Mouse (Mus musculus) frontal cortex, postnatal 10 days (tissue): ENCODE measurements at regions not wholly inside any gene's neighbourhood (a gene's known extent, or its start where the extent isn't known, plus 50 kb on each side); places are given as distances from the start of the nearest gene placed in this dataset.

Source experiments
- DNase-seq, 2 experiments: peaks; one replicate each; pipeline ENCODE4 v3.0.0; 2022; ENCODE audit warnings: low spot score in 2 of 2, mixed read lengths in 1 of 2

- no peak for DNase-seq
These were observed 325.7 kb downstream of the H2al1j start for GRCm38 (mm10) chrX:11653336-11653735.

- DNase-seq, result peak in 1 of 2 experiments; percentile 25
These were observed 327.4 kb downstream of the H2al1j start for GRCm38 (mm10) chrX:11654976-11655375.

- DNase-seq, result peak in 1 of 2 experiments; percentile 10
These were observed 327.8 kb downstream of the H2al1j start for GRCm38 (mm10) chrX:11655466-11655865.

- no peak for DNase-seq
These were observed 330.1 kb downstream of the H2al1j start for GRCm38 (mm10) chrX:11657606-11658254.

GRCm38 (mm10) chrX:11663187-11663829 lies 335.7 kb downstream of the H2al1j start:
- no peak for DNase-seq

- peak; percentile 32 to 38 for DNase-seq
These were observed 336.9 kb downstream of the H2al1j start for GRCm38 (mm10) chrX:11664330-11665061.

- DNase-seq, result no peak
These were observed 337.7 kb downstream of the H2al1j start for GRCm38 (mm10) chrX:11665077-11665974.

- DNase-seq, result no peak
These were observed 338.9 kb downstream of the H2al1j start for GRCm38 (mm10) chrX:11666517-11666916.

GRCm38 (mm10) chrX:11671805-11672204 lies 344.2 kb downstream of the H2al1j start:
- no peak for DNase-seq

GRCm38 (mm10) chrX:11678086-11678485 lies 350.5 kb downstream of the H2al1j start:
- DNase-seq, result no peak

GRCm38 (mm10) chrX:11681274-11681673 lies 353.7 kb downstream of the H2al1j start:
- DNase-seq, result no peak

- DNase-seq, result no peak
These were observed 362.4 kb downstream of the H2al1j start for GRCm38 (mm10) chrX:11689989-11690405.

- DNase-seq, result no peak
These were observed 362.8 kb downstream of the H2al1j start for GRCm38 (mm10) chrX:11690446-11690845.

GRCm38 (mm10) chrX:11691019-11691418 lies 363.4 kb downstream of the H2al1j start:
- no peak for DNase-seq

- no peak for DNase-seq
These were observed 368.9 kb downstream of the H2al1j start for GRCm38 (mm10) chrX:11696565-11696964.

- DNase-seq, result no peak
These were observed 373.5 kb downstream of the H2al1j start for GRCm38 (mm10) chrX:11701095-11701494.

- DNase-seq, result no peak
These were observed 378.4 kb downstream of the H2al1j start for GRCm38 (mm10) chrX:11705851-11706557.

GRCm38 (mm10) chrX:11707330-11707729 lies 379.7 kb downstream of the H2al1j start:
- no peak for DNase-seq

GRCm38 (mm10) chrX:11708325-11708724 lies 380.7 kb downstream of the H2al1j start:
- no peak for DNase-seq

- DNase-seq, result no peak
These were observed 381.7 kb downstream of the H2al1j start for GRCm38 (mm10) chrX:11709326-11709725.

GRCm38 (mm10) chrX:11713423-11713822 lies 385.8 kb downstream of the H2al1j start:
- no peak for DNase-seq
